Mouse (Mus musculus): ENCODE results near the gene Cnot3. TPM values are rescaled to one million over a fixed set of nuclear protein-coding genes. Genes with fewer than 3 reads are reported as not detected.
A peak's percentile ranks its signal among the peaks of the same experiment; 100 is the strongest.

The Cnot3 gene
- polyA plus RNA-seq, 1 experiment from 2014 or later, result 43.5 TPM

DNA sequence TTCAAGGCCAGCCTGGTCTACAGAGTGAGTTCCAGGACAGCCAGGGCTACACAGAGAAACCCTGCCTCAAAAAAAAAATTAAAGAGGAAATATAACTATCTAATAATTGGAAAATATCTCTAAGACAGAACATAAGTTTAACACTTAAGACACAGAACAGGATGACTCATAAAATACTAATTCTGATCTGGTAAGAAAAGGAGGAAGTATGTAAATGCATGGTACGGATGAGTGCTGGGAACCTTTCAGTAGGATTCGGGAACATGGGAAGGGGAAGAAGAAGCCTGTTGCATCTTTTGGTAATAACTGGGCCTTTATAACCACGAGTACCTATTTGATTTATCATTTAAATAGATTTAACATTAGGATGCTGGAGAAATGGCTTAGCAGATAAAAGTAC lies 31.0 kb upstream of the Cnot3 start:
- Histone ChIP-seq H3K4me3 (ENCODE audit: low read depth, low read length) (no peak overlapping the region), H3K4me2 (no peak overlapping the region), H3K36me3 (ENCODE audit: control insufficient read depth, insufficient read depth, low read length) (no peaks in the 10 kb centered on the region), H3K4me1 (ENCODE audit: control insufficient read depth, insufficient read depth, low read length) (0 out of 2 replicates have a peak, but pooled peaks cover 2% of the 10 kb centered on the region), H3K9ac (ENCODE audit: low read depth, low read length) (no peak overlapping the region), H3K9me3 (replicated peaks; ENCODE audit: control insufficient read depth, low read length) (no peaks in the 10 kb centered on the region), H3K27ac (ENCODE audit: low read depth, low read length) (no peak overlapping the region), H3K27me3 (ENCODE audit: control insufficient read depth, insufficient read depth, low read length) (no peaks in the 10 kb centered on the region)
- WGBS (ENCODE audit: insufficient replicate concordance), result 72% methylated on average over 3 of the region's 3 CpGs
- no peak for ATAC-seq (replicated peaks; ENCODE audit: insufficient number of reproducible peaks, low FRiP score, low TSS enrichment)

DNA sequence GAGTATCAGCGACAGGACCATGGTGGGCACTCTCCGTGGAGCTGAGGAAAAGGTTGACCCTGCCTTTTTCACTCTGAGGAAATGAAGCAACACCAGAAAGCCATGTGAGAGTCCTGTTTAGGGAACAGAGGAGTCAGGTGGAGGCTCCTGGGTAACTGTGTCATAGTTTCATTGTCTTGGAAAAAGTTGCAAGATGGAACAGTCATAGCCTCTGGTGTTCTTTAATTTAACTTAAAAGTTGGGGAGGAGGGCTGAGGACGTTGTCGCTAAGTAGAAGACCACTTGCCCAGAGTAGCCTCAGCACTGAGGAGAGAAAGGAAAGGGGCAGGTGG lies 29.0 kb upstream of the Cnot3 start, which contains the start of gene Oscar:
TSS of gene Oscar (minus strand) at position 101 of the 332 bp plus-strand sequence.
- peak within 1 kb of the TSS; percentile 17; the same call in 1 of the 2 replicates for H3K4me2 ChIP-seq
- no peaks in the 10 kb centered on the region for H3K9me3 ChIP-seq (replicated peaks; ENCODE audit: control insufficient read depth, low read length)
- no peak within 1 kb of the TSS for H3K9ac ChIP-seq (ENCODE audit: low read depth, low read length)
- peak within 1 kb of the TSS; percentile 89 for H3K4me3 ChIP-seq (ENCODE audit: low read depth, low read length)
- ATAC-seq (replicated peaks; ENCODE audit: insufficient number of reproducible peaks, low FRiP score, low TSS enrichment), result no peak
- no peaks in the 10 kb centered on the region for H3K27me3 ChIP-seq (ENCODE audit: control insufficient read depth, insufficient read depth, low read length)
- 70% methylated on average over 4 of the region's 4 CpGs for WGBS (ENCODE audit: insufficient replicate concordance)
- peaks cover 11% of the 10 kb centered on the region for H3K36me3 ChIP-seq (ENCODE audit: control insufficient read depth, insufficient read depth, low read length)
- no peak within 1 kb of the TSS for H3K27ac ChIP-seq (ENCODE audit: low read depth, low read length)
- H3K4me1 ChIP-seq (ENCODE audit: control insufficient read depth, insufficient read depth, low read length), result 0 out of 2 replicates have a peak, but pooled peaks cover 2% of the 10 kb centered on the region

GRCm38 (mm10) chr7:3616389-3617241 lies 28.5 kb upstream of the Cnot3 start:
- Histone ChIP-seq H3K9me3 (replicated peaks; ENCODE audit: control insufficient read depth, low read length) (no peaks in the 10 kb centered on the region), H3K4me2 (peak overlapping the region; percentile 17; the same call in 1 of the 2 replicates), H3K4me1 (ENCODE audit: control insufficient read depth, insufficient read depth, low read length) (0 out of 2 replicates have a peak, but pooled peaks cover 2% of the 10 kb centered on the region), H3K27me3 (ENCODE audit: control insufficient read depth, insufficient read depth, low read length) (no peaks in the 10 kb centered on the region), H3K9ac (ENCODE audit: low read depth, low read length) (no peak overlapping the region), H3K27ac (ENCODE audit: low read depth, low read length) (no peak overlapping the region), H3K36me3 (ENCODE audit: control insufficient read depth, insufficient read depth, low read length) (peaks cover 11% of the 10 kb centered on the region), H3K4me3 (ENCODE audit: low read depth, low read length) (peak overlapping the region; percentile 89)
- 41% methylated on average over 6 of the region's 6 CpGs for WGBS (ENCODE audit: insufficient replicate concordance)
- peak; percentile 12; the same call in 1 of the 2 replicates for ATAC-seq (replicated peaks; ENCODE audit: insufficient number of reproducible peaks, low FRiP score, low TSS enrichment)

DNA sequence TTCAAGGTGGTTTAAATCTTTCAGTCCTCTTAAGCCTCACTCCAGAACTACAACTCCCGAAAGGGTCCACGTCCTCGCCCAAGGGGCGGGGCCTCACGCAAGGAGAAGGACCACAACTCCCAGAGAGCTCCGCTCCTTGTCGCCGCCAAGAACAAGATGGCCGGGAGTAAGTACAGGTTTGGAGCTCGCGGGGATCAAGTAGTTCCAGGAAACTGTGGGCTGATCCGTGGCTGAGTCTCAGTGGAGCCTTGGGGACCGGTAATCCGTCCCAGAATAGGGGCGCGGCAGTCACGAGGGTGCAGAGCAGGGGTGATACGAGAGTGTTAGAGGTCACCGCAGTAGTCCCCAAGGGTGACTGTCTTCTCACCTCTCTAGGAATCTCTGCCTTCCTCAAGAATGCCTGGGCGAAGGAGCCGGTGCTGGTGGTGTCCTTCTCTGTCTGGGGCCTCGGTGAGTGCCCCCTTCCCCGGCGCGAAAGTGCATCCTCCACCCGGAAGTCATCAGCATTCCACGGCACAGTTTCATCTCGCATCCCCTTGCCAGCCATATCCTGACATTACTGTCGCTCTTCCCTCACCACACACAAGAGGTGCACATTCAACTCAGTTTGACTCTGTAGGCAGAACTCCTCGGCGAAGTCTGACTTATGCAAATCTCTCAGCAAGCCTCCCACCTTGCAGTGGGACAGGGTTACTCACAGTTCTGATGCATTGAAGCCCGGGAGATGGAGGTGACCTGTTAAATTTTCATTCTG lies 27.6 kb upstream of the Cnot3 start, which contains the start of gene Ndufa3:
TSS of gene Ndufa3 (plus strand) at position 132 of the 754 bp plus-strand sequence.
- Histone ChIP-seq H3K36me3 (ENCODE audit: control insufficient read depth, insufficient read depth, low read length) (peaks cover 11% of the 10 kb centered on the region), H3K4me2 (peak within 1 kb of the TSS; percentile 87), H3K27me3 (ENCODE audit: control insufficient read depth, insufficient read depth, low read length) (no peaks in the 10 kb centered on the region), H3K27ac (ENCODE audit: low read depth, low read length) (peak within 1 kb of the TSS; percentile 79), H3K9me3 (replicated peaks; ENCODE audit: control insufficient read depth, low read length) (no peaks in the 10 kb centered on the region), H3K4me1 (ENCODE audit: control insufficient read depth, insufficient read depth, low read length) (0 out of 2 replicates have a peak, but pooled peaks cover 2% of the 10 kb centered on the region), H3K4me3 (ENCODE audit: low read depth, low read length) (peak within 1 kb of the TSS; percentile 89), H3K9ac (ENCODE audit: low read depth, low read length) (peak within 1 kb of the TSS; percentile 95)
- WGBS (ENCODE audit: insufficient replicate concordance), result under 1% methylated on average over 32 of the region's 32 CpGs
- peak; percentile 91 for ATAC-seq (replicated peaks; ENCODE audit: insufficient number of reproducible peaks, low FRiP score, low TSS enrichment)

DNA sequence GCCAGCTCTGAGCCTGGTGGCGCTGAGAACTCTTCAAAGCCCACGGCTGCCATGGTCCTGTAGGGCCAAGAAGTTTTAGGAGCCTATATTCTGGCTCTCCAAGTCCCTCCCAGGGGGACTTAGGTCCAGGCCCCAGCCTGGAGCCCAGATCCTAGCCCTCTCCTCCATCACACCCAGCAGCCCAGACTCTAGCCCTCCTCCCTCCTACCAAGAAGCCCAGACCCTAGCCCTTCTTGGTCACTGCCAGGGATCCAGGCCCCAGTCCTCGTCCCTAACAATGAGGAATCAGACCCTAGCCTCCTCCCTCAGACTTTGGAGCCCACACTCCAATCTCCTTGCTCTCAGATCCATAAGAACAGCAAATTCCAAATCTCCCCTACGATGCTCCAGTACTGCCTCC lies 16.0 kb upstream of the Cnot3 start:
- peak overlapping the region; percentile 87 for H3K9ac ChIP-seq (ENCODE audit: low read depth, low read length)
- no peaks in the 10 kb centered on the region for H3K27me3 ChIP-seq (ENCODE audit: control insufficient read depth, insufficient read depth, low read length)
- peaks cover 4% of the 10 kb centered on the region for H3K36me3 ChIP-seq (ENCODE audit: control insufficient read depth, insufficient read depth, low read length)
- peak overlapping the region; percentile 99 for H3K4me2 ChIP-seq
- H3K27ac ChIP-seq (ENCODE audit: low read depth, low read length), result no peak overlapping the region
- H3K4me3 ChIP-seq (ENCODE audit: low read depth, low read length), result peak overlapping the region; percentile 68
- WGBS (ENCODE audit: insufficient replicate concordance), result 38% methylated on average over 4 of the region's 4 CpGs
- peak; percentile 27; the same call in 1 of the 2 replicates for ATAC-seq (replicated peaks; ENCODE audit: insufficient number of reproducible peaks, low FRiP score, low TSS enrichment)
- peaks cover 12% of the 10 kb centered on the region for H3K4me1 ChIP-seq (ENCODE audit: control insufficient read depth, insufficient read depth, low read length)
- H3K9me3 ChIP-seq (replicated peaks; ENCODE audit: control insufficient read depth, low read length), result no peaks in the 10 kb centered on the region

DNA sequence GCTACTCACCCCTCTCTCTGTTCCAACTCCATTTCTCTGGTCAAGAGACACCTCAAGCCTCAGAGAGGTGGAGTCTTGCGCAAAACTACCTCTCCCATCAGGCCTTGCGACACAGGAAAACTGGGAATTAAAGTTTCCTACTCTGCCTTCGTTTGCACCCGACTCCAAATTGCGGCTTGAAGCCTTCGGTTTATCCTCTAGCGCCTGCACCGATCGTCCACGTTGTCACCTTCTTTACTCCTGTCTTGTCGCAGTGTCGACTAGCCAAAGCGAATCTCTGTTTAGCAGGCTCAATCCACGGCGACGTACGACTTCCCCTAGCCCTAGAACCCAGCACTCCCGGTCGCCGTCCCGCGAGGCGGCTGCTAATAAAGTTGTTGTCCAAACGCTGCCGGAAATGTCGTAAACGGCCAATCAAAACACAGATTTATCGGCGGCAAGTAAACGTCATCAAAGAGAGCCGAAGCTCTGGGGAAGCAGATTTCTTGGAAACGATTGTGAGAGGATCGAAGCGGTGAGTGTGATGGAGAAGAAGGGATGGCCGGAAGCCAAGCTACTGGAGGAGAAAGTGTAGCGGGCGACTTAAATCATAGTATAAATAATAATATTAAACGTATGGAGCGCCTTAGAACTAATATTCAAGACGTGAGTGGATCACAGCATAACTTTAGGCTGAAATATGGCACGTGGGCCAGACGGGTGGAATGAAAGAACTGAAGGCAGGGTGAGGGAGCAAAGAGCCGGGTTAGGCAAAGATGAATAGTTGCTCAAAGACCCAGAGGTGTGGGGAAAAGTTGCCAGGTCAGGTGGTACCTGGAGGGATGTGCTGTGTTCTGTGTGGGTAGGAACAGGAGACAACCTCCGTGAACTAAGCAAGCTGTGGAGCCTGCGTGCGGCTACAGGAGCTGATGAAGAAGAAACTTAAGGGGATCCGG lies 15.3 kb upstream of the Cnot3 start, which contains the start of the genes Tfpt and Prpf31:
TSS of gene Tfpt (minus strand) at position 387 of the 935 bp plus-strand sequence.
TSS of gene Prpf31 (plus strand) at position 443 of the 935 bp plus-strand sequence.
- H3K36me3 ChIP-seq (ENCODE audit: control insufficient read depth, insufficient read depth, low read length), result peaks cover 2% of the 10 kb centered on the region
- H3K9ac ChIP-seq (ENCODE audit: low read depth, low read length), result peak within 1 kb of the TSS; percentile 87
- 1% methylated on average over 47 of the region's 47 CpGs for WGBS (ENCODE audit: insufficient replicate concordance)
- no peaks in the 10 kb centered on the region for H3K27me3 ChIP-seq (ENCODE audit: control insufficient read depth, insufficient read depth, low read length)
- H3K4me1 ChIP-seq (ENCODE audit: control insufficient read depth, insufficient read depth, low read length), result peaks cover 12% of the 10 kb centered on the region
- ATAC-seq (replicated peaks; ENCODE audit: insufficient number of reproducible peaks, low FRiP score, low TSS enrichment), result peak; percentile 83
- peak within 1 kb of the TSS; percentile 76 for H3K27ac ChIP-seq (ENCODE audit: low read depth, low read length)
- peak within 1 kb of the TSS; percentile 99 for H3K4me2 ChIP-seq
- no peaks in the 10 kb centered on the region for H3K9me3 ChIP-seq (replicated peaks; ENCODE audit: control insufficient read depth, low read length)
- H3K4me3 ChIP-seq (ENCODE audit: low read depth, low read length), result peak within 1 kb of the TSS; percentile 68

DNA sequence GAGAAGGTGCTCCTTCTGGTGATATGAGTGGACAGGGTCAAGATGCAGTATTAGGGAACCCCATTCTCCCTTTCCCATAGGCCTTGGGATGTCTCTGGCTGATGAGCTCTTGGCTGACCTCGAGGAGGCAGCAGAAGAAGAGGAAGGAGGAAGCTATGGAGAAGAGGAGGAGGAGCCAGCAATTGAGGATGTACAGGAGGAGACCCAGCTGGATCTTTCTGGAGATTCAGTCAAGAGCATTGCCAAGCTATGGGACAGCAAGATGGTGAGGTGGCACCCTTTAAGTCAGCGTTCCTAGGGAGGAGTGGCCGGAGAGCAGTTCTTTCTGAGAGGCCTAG lies 14.6 kb upstream of the Cnot3 start:
- ATAC-seq (replicated peaks; ENCODE audit: insufficient number of reproducible peaks, low FRiP score, low TSS enrichment), result no peak
- WGBS (ENCODE audit: insufficient replicate concordance), result 56% methylated on average over 3 of the region's 3 CpGs
- H3K4me3 ChIP-seq (ENCODE audit: low read depth, low read length), result peak overlapping the region; percentile 68
- peak overlapping the region; percentile 99 for H3K4me2 ChIP-seq
- no peaks in the 10 kb centered on the region for H3K9me3 ChIP-seq (replicated peaks; ENCODE audit: control insufficient read depth, low read length)
- peak overlapping the region; percentile 87 for H3K9ac ChIP-seq (ENCODE audit: low read depth, low read length)
- H3K27me3 ChIP-seq (ENCODE audit: control insufficient read depth, insufficient read depth, low read length), result no peaks in the 10 kb centered on the region
- H3K36me3 ChIP-seq (ENCODE audit: control insufficient read depth, insufficient read depth, low read length), result peaks cover 5% of the 10 kb centered on the region
- H3K27ac ChIP-seq (ENCODE audit: low read depth, low read length), result no peak overlapping the region
- peaks cover 12% of the 10 kb centered on the region for H3K4me1 ChIP-seq (ENCODE audit: control insufficient read depth, insufficient read depth, low read length)

Measured in heart, embryonic 11.5 days (tissue).